Mouse (Mus musculus): ENCODE measurements around the gene Rgl3. TPM values are rescaled to one million over a fixed set of nuclear protein-coding genes. Genes with fewer than 3 reads are reported as not detected.
A peak's percentile ranks its signal among the peaks of the same experiment; 100 is the strongest.

The Rgl3 gene
- polyA plus RNA-seq, 1 experiment from 2014 or later, result 1.6 TPM

DNA sequence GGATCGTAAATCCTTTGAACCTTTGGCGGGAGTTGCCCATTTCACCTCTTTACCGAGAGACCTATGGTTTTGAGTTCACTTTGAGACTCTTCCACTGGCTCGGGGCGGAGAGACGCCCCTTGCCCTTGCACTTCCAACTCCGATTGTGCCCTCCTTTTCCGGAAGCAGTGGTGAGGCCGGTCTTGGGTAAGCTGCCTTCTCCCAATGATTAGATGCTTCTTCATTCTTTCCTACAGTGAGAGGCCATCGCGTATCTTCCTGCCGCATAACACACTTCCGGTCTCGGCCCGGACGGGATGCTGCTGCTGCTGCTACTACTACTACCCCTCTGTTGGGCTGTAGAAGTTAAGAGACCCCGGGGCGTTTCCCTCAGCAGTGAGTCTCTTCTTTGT, 13.9 kb upstream of the Rgl3 start:
- Histone ChIP-seq H3K4me1 (peaks cover 40% of the 10 kb centered on the region), H3K4me3 (replicated peaks) (peak overlapping the region; percentile 81), H3K27ac (replicated peaks) (peak overlapping the region; percentile 86), H3K9ac (replicated peaks) (peak overlapping the region; percentile 68), H3K36me3 (peaks cover 38% of the 10 kb centered on the region), H3K4me2 (peak overlapping the region; percentile 91), H3K27me3 (replicated peaks) (no peaks in the 10 kb centered on the region), H3K9me3 (replicated peaks) (no peaks in the 10 kb centered on the region)
- WGBS, result 0% methylated on average over 18 of the region's 18 CpGs
- peak; percentile 46 for ATAC-seq (ENCODE audit: low FRiP score)

GRCm38 (mm10) chr9:22002194-22003162, 13.2 kb upstream of the Rgl3 start, which contains the start of the genes Ccdc151 and Prkcsh:
Ccdc151 (minus strand) TSS chr9:22002634.
Prkcsh (plus strand) TSS chr9:22002806.
- Histone ChIP-seq H3K9me3 (replicated peaks) (no peaks in the 10 kb centered on the region), H3K36me3 (peaks cover 31% of the 10 kb centered on the region), H3K27me3 (replicated peaks) (no peaks in the 10 kb centered on the region), H3K9ac (replicated peaks) (peak within 1 kb of the TSS; percentile 68), H3K4me2 (peak within 1 kb of the TSS; percentile 91), H3K4me1 (peaks cover 40% of the 10 kb centered on the region), H3K4me3 (replicated peaks) (peak within 1 kb of the TSS; percentile 81), H3K27ac (replicated peaks) (peak within 1 kb of the TSS; percentile 86)
- 6% methylated on average over 57 of the region's 57 CpGs for WGBS
- ATAC-seq (ENCODE audit: low FRiP score), result peak; percentile 98

- Histone ChIP-seq H3K27ac (replicated peaks) (no peak overlapping the region), H3K9ac (replicated peaks) (no peak overlapping the region), H3K4me1 (peaks cover 40% of the 10 kb centered on the region), H3K27me3 (replicated peaks) (no peaks in the 10 kb centered on the region), H3K9me3 (replicated peaks) (no peaks in the 10 kb centered on the region), H3K36me3 (peaks cover 23% of the 10 kb centered on the region), H3K4me3 (replicated peaks) (peak overlapping the region; percentile 35; the same call in 1 of the 2 replicates), H3K4me2 (peak overlapping the region; percentile 69; the same call in 1 of the 2 replicates)
- 87% methylated on average over 4 of the region's 4 CpGs for WGBS
- ATAC-seq (ENCODE audit: low FRiP score), result no peak
Measured at GRCm38 (mm10) chr9:22001633-22002032, 12.4 kb upstream of the Rgl3 start.

- H3K4me1 ChIP-seq, result peaks cover 28% of the 10 kb centered on the region
- WGBS, result 97% methylated on average over 6 of the region's 6 CpGs
- no peak for ATAC-seq (ENCODE audit: low FRiP score)
- H3K27ac ChIP-seq (replicated peaks), result no peak overlapping the region
- H3K27me3 ChIP-seq (replicated peaks), result no peaks in the 10 kb centered on the region
- H3K9me3 ChIP-seq (replicated peaks), result no peaks in the 10 kb centered on the region
- H3K4me3 ChIP-seq (replicated peaks), result no peak overlapping the region
- H3K9ac ChIP-seq (replicated peaks), result no peak overlapping the region
- H3K36me3 ChIP-seq, result peaks cover 12% of the 10 kb centered on the region
- no peak overlapping the region for H3K4me2 ChIP-seq
Measured at GRCm38 (mm10) chr9:22000296-22000695, 11.1 kb upstream of the Rgl3 start.

DNA sequence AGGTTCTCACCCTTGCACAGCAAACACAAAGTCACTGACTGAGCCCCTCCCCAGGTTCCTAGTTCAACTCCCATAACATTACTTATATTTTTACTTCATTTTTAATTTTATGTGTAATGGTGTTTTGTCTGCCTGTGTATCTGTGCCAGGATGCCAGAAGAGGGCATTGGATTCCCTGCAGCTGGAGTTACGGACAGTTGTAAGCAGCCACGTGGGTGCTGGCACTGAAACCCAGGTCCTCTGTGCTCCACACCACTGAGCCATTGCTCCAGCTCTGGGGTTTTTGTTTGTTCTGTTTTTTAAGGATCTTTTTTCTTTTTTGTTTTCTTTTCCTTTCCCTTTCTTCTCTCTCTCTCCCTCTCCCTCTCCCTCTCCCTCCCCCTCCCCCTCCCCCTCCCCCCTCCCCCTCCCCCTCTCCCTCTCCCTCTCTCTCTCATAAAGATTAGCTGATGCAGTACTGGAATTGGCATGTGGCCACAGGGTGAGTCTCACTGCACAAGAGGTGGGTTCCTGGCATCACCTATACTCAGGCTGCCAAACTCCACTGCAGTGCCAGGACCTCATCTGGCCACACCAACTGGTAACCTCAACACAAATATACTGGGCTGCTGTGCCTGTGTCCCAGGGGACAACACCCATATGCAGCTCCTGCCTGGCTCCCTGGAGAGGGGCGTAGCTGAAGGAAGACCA, 7.1 kb upstream of the Rgl3 start:
- no peaks in the 10 kb centered on the region for H3K4me1 ChIP-seq
- ATAC-seq (ENCODE audit: low FRiP score), result no peak
- H3K27me3 ChIP-seq (replicated peaks), result peaks cover 9% of the 10 kb centered on the region
- no peak overlapping the region for H3K27ac ChIP-seq (replicated peaks)
- H3K4me3 ChIP-seq (replicated peaks), result no peak overlapping the region
- WGBS, result 85% methylated on average over 3 of the region's 3 CpGs
- no peak overlapping the region for H3K4me2 ChIP-seq
- H3K9me3 ChIP-seq (replicated peaks), result no peaks in the 10 kb centered on the region
- no peak overlapping the region for H3K9ac ChIP-seq (replicated peaks)
- no peaks in the 10 kb centered on the region for H3K36me3 ChIP-seq

GRCm38 (mm10) chr9:21992227-21992626, 3.0 kb upstream of the Rgl3 start:
- peaks cover 50% of the 10 kb centered on the region for H3K27me3 ChIP-seq (replicated peaks)
- no peak overlapping the region for H3K4me3 ChIP-seq (replicated peaks)
- H3K9me3 ChIP-seq (replicated peaks), result no peaks in the 10 kb centered on the region
- no peak overlapping the region for H3K9ac ChIP-seq (replicated peaks)
- WGBS, result 82% methylated on average over 4 of the region's 4 CpGs
- no peak overlapping the region for H3K4me2 ChIP-seq
- H3K4me1 ChIP-seq, result peaks cover 25% of the 10 kb centered on the region
- H3K36me3 ChIP-seq, result no peaks in the 10 kb centered on the region
- ATAC-seq (ENCODE audit: low FRiP score), result no peak
- no peak overlapping the region for H3K27ac ChIP-seq (replicated peaks)

DNA sequence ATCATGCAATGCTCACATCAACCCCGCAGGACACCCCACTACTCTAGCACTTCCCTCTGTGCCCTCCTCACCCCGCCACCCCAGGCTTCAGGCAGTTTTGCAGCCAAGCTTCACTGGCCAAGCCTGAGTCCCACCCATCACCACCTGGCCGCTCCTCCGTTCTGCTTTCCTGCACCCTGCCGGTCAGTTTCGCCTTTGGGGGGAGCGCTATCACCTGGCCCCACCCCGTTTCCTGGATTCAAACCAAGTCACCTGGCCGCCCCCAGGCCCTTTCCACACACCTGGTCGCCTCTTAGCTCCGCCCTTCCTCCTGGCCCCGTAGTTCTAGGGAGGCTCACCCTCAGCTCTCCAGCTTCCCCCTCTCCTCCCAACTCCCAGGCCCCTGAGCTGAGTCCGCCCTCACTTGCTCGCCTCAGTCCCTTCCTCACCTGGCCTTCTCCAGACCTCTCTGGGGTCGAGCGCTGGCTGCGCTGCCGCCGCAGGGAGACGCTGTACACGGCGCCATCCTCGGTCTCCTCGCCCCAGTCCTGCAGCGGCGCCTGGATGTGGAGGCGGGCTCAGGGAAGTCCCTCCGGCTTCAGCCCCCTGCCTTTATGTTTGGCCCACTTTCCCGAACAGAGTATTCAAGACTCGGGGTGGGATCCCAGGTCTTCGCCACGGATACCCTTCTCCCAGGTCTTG, 685 bp downstream of the Rgl3 start:
- no peaks in the 10 kb centered on the region for H3K9me3 ChIP-seq (replicated peaks)
- no peak for ATAC-seq (ENCODE audit: low FRiP score)
- H3K4me3 ChIP-seq (replicated peaks), result peak overlapping the region; percentile 34
- H3K36me3 ChIP-seq, result no peaks in the 10 kb centered on the region
- peak overlapping the region; percentile 17 for H3K9ac ChIP-seq (replicated peaks)
- WGBS, result under 1% methylated on average over 32 of the region's 32 CpGs
- H3K27me3 ChIP-seq (replicated peaks), result peaks cover 61% of the 10 kb centered on the region
- no peak overlapping the region for H3K27ac ChIP-seq (replicated peaks)
- peak overlapping the region; percentile 62 for H3K4me2 ChIP-seq
- peaks cover 25% of the 10 kb centered on the region for H3K4me1 ChIP-seq

DNA sequence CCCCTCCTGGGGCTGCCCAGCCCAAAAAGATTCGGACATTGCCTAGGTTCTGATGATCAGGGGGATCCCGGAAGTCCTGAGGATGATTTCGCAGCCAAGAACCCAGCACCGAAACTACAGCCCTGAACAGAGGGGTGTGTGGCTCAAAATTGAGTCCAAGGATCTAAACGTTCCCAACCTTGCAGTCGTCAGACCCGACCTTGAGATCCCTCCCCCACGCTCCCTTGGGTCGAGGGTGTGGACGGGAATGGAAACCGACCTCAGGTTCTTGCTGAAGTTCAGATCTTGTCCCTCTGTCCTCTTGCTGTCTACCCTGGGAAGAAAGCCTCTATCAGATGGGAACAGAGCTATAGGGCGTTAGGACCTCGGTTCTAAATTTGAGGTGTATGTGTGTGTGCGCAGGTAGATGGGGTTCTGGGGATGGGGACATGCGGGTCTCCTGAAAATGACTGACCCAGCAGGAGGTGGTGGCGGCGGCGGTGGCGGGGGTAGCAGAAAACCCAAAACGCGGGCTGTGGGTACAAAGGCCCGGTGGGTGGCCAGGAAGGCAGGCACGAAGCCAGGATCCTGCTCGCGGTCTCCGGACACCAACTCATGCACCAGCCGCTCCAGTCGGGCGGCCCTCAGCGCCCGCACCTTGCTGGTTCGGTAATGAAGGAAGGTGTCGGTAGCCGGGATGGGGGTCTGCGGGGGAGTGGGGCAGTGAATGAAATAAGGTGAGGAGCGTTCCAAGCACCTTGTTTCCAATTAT, 1.5 kb downstream of the Rgl3 start:
- no peak overlapping the region for H3K27ac ChIP-seq (replicated peaks)
- H3K27me3 ChIP-seq (replicated peaks), result peaks cover 61% of the 10 kb centered on the region
- peaks cover 25% of the 10 kb centered on the region for H3K4me1 ChIP-seq
- no peak for ATAC-seq (ENCODE audit: low FRiP score)
- H3K9me3 ChIP-seq (replicated peaks), result no peaks in the 10 kb centered on the region
- no peaks in the 10 kb centered on the region for H3K36me3 ChIP-seq
- peak overlapping the region; percentile 34 for H3K4me3 ChIP-seq (replicated peaks)
- peak overlapping the region; percentile 62 for H3K4me2 ChIP-seq
- 0 out of 2 replicates have a peak overlapping the region, but pooled peaks have one; percentile 17 for H3K9ac ChIP-seq (replicated peaks)
- 11% methylated on average over 32 of the region's 36 CpGs for WGBS

DNA sequence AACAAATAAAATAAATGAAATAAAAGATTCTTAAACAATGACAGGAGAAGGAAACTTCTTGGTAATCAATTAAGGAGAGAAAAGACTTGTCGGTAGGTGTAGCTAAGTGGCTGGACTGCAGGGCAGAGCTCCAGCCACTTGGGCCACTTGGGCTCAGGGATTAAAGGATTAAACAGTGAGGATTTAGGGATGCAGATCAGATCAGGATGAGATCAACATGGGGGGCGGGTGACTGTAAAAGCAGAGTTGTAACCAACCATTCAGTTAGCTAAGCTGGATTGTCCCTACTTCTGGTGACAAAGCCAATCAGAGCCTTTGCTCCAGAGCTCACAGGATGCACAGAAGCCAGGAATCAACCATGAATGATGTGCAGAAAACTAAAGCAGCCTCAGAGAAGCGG, 5.3 kb downstream of the Rgl3 start:
- peaks cover 28% of the 10 kb centered on the region for H3K27me3 ChIP-seq (replicated peaks)
- ATAC-seq (ENCODE audit: low FRiP score), result no peak
- no peak overlapping the region for H3K4me3 ChIP-seq (replicated peaks)
- no peaks in the 10 kb centered on the region for H3K36me3 ChIP-seq
- H3K9me3 ChIP-seq (replicated peaks), result no peaks in the 10 kb centered on the region
- H3K9ac ChIP-seq (replicated peaks), result no peak overlapping the region
- peaks cover 12% of the 10 kb centered on the region for H3K4me1 ChIP-seq
- WGBS, result 32% methylated on average over 3 of the region's 3 CpGs
- no peak overlapping the region for H3K4me2 ChIP-seq
- no peak overlapping the region for H3K27ac ChIP-seq (replicated peaks)

GRCm38 (mm10) chr9:21978398-21979128, 10.7 kb downstream of the Rgl3 start:
- WGBS, result 89% methylated on average over 4 of the region's 4 CpGs
- Histone ChIP-seq H3K9ac (replicated peaks) (no peak overlapping the region), H3K36me3 (no peaks in the 10 kb centered on the region)

More at GRCm38 (mm10) chr9:21978398-21979128, 10.7 kb downstream of the Rgl3 start:
- Histone ChIP-seq H3K9me3 (replicated peaks) (no peaks in the 10 kb centered on the region), H3K4me1 (no peaks in the 10 kb centered on the region), H3K27ac (replicated peaks) (no peak overlapping the region), H3K4me2 (no peak overlapping the region), H3K4me3 (replicated peaks) (no peak overlapping the region), H3K27me3 (replicated peaks) (no peaks in the 10 kb centered on the region; the same call in 1 of the 2 replicates)
- ATAC-seq (ENCODE audit: low FRiP score), result no peak

Data from neural tube, embryonic 15.5 days (tissue).